Mouse (Mus musculus) heart, embryonic 16.5 days (tissue): Measurements from ENCODE around the gene Gnaz. TPM values are rescaled to one million over a fixed set of nuclear protein-coding genes. Genes with fewer than 3 reads are reported as not detected.

ENCODE experiments used
- ATAC-seq: fragments of 200-750 bp; cut with Nextera tagmentation; replicated peaks from 2 replicates; pipeline ENCODE4 v1.8.0; 2017; ENCODE audit warnings: moderate number of reproducible peaks; ENCODE audit not compliant: insufficient read depth, low FRiP score; ENCODE audit errors: extremely low read depth
- H3K27ac ChIP-seq: fragments of 300-500 bp; sonication (generic); 2 replicates; pipeline ENCODE4 v1.5.1; 2014; ENCODE audit warnings: mild to moderate bottlenecking, low read length, control low read depth, moderate library complexity
- H3K27me3 ChIP-seq: fragments of 300-500 bp; sonication (generic); 2 replicates; pipeline ENCODE4 v1.6.1; 2014; ENCODE audit warnings: low read length, mixed read lengths; ENCODE audit not compliant: control insufficient read depth, insufficient read depth
- H3K36me3 ChIP-seq: fragments of 300-500 bp; sonication (generic); 2 replicates; pipeline ENCODE4 v1.6.1; 2014; ENCODE audit not compliant: control insufficient read depth, insufficient read depth
- H3K4me1 ChIP-seq: fragments of 300-500 bp; sonication (generic); 2 replicates; pipeline ENCODE4 v1.6.1; 2014; ENCODE audit warnings: low read length, mixed read lengths; ENCODE audit not compliant: control insufficient read depth, insufficient read depth
- H3K4me2 ChIP-seq: fragments of 300-500 bp; sonication (generic); 2 replicates; pipeline ENCODE4 v1.6.1; 2014; ENCODE audit warnings: low read depth, mild to moderate bottlenecking, control low read depth, low read length
- H3K4me3 ChIP-seq: fragments of 300-500 bp; sonication (generic); 2 replicates; pipeline ENCODE4 v1.5.1; 2014; ENCODE audit warnings: mild to moderate bottlenecking, control low read depth, low read length
- H3K9ac ChIP-seq: fragments of 300-500 bp; sonication (generic); 2 replicates; pipeline ENCODE4 v1.6.1; 2014; ENCODE audit warnings: low read length, control low read depth
- H3K9me3 ChIP-seq: fragments of 300-500 bp; sonication (generic); replicated peaks from 2 replicates; pipeline ENCODE4 v1.6.1; 2016; ENCODE audit warnings: low read length; ENCODE audit not compliant: control insufficient read depth
- WGBS: fragments of 180-500 bp; shearing (Covaris S2); extraction: QIAGEN DNeasy Blood & Tissue Kit; methylation state at CpG from one replicate; pipeline ENCODE4 v1.1.7; 2014; 5-methylcytosine and 5-hydroxymethylcytosine counted together
- polyA plus RNA-seq: library from polyadenylated mRNA; unstranded; fragments of >200 nt; fragmentation: Nextera tagmentation; extraction: Ambion mirVana; gene quantifications from 2 replicates; pipeline ENCODE4 v1.2.1, GENCODE M21; 2015

The Gnaz gene
- polyA plus RNA-seq, 1 experiment from 2014 or later: 0.79 TPM

GRCm38 (mm10) chr10:75006889-75007662 is 40.1 kb downstream of the Gnaz start:
- H3K9me3 ChIP-seq: no peaks in the 10 kb centered on the region
- H3K27me3 ChIP-seq: 0 out of 2 replicates have a peak, but pooled peaks cover 2% of the 10 kb centered on the region
- no peak overlapping the region for H3K27ac ChIP-seq
- no peaks in the 10 kb centered on the region for H3K36me3 ChIP-seq
- H3K4me1 ChIP-seq: no peaks in the 10 kb centered on the region
- no peak overlapping the region for H3K4me3 ChIP-seq
- WGBS: 68% methylated on average over 8 of the region's 8 CpGs
- H3K4me2 ChIP-seq: no peak overlapping the region
- no peak overlapping the region for H3K9ac ChIP-seq
- no peak for ATAC-seq

- H3K4me2 ChIP-seq: no peak overlapping the region
- no peak overlapping the region for H3K4me3 ChIP-seq
- no peak for ATAC-seq
- H3K4me1 ChIP-seq: no peaks in the 10 kb centered on the region
- no peaks in the 10 kb centered on the region for H3K36me3 ChIP-seq
- no peak overlapping the region for H3K27ac ChIP-seq
- H3K27me3 ChIP-seq: 0 out of 2 replicates have a peak, but pooled peaks cover 2% of the 10 kb centered on the region
- H3K9me3 ChIP-seq: no peaks in the 10 kb centered on the region
- no peak overlapping the region for H3K9ac ChIP-seq
- WGBS: 86% methylated on average over 15 of the region's 15 CpGs
Observed at GRCm38 (mm10) chr10:75010704-75011103, 43.7 kb downstream of the Gnaz start.

GRCm38 (mm10) chr10:75015465-75015864 is 48.5 kb downstream of the Gnaz start:
- H3K4me1 ChIP-seq: no peaks in the 10 kb centered on the region
- H3K36me3 ChIP-seq: no peaks in the 10 kb centered on the region
- H3K4me3 ChIP-seq: no peak overlapping the region
- H3K9ac ChIP-seq: no peak overlapping the region
- no peak overlapping the region for H3K4me2 ChIP-seq
- no peak for ATAC-seq
- 68% methylated on average over 14 of the region's 14 CpGs for WGBS
- H3K27ac ChIP-seq: no peak overlapping the region
- peaks cover 2% of the 10 kb centered on the region; the same call in 1 of the 2 replicates for H3K27me3 ChIP-seq
- no peaks in the 10 kb centered on the region for H3K9me3 ChIP-seq

GRCm38 (mm10) chr10:75016481-75016880 is 49.5 kb downstream of the Gnaz start:
- no peak for ATAC-seq

GRCm38 (mm10) chr10:75020271-75020670 is 53.3 kb downstream of the Gnaz start:
- no peak overlapping the region for H3K9ac ChIP-seq
- H3K4me3 ChIP-seq: no peak overlapping the region
- no peaks in the 10 kb centered on the region for H3K4me1 ChIP-seq
- H3K9me3 ChIP-seq: peaks cover 5% of the 10 kb centered on the region
- H3K4me2 ChIP-seq: no peak overlapping the region
- peaks cover 6% of the 10 kb centered on the region for H3K27me3 ChIP-seq
- no peaks in the 10 kb centered on the region for H3K36me3 ChIP-seq
- no peak for ATAC-seq
- no peak overlapping the region for H3K27ac ChIP-seq
- 54% methylated on average over 2 of the region's 2 CpGs for WGBS

More at GRCm38 (mm10) chr10:75016481-75016880, 49.5 kb downstream of the Gnaz start:
- H3K4me3 ChIP-seq: no peak overlapping the region
- H3K27ac ChIP-seq: no peak overlapping the region
- no peaks in the 10 kb centered on the region for H3K36me3 ChIP-seq
- H3K9me3 ChIP-seq: no peaks in the 10 kb centered on the region
- H3K9ac ChIP-seq: no peak overlapping the region
- H3K4me1 ChIP-seq: no peaks in the 10 kb centered on the region
- peaks cover 6% of the 10 kb centered on the region for H3K27me3 ChIP-seq
- no peak overlapping the region for H3K4me2 ChIP-seq
- WGBS: 78% methylated on average over 4 of the region's 4 CpGs

GRCm38 (mm10) chr10:75021138-75021537 is 54.2 kb downstream of the Gnaz start:
- H3K9me3 ChIP-seq: peaks cover 5% of the 10 kb centered on the region
- 9% methylated on average over 6 of the region's 6 CpGs for WGBS
- no peak overlapping the region for H3K9ac ChIP-seq
- H3K4me3 ChIP-seq: no peak overlapping the region
- no peaks in the 10 kb centered on the region for H3K36me3 ChIP-seq
- H3K27me3 ChIP-seq: peaks cover 6% of the 10 kb centered on the region
- no peak for ATAC-seq
- no peak overlapping the region for H3K27ac ChIP-seq
- no peak overlapping the region for H3K4me2 ChIP-seq
- H3K4me1 ChIP-seq: no peaks in the 10 kb centered on the region

GRCm38 (mm10) chr10:75026491-75026890 is 59.5 kb downstream of the Gnaz start:
- Histone ChIP-seq H3K27ac (no peak overlapping the region), H3K9ac (no peak overlapping the region), H3K36me3 (no peaks in the 10 kb centered on the region), H3K27me3 (peaks cover 3% of the 10 kb centered on the region; the same call in 1 of the 2 replicates), H3K4me3 (no peak overlapping the region), H3K9me3 (peaks cover 5% of the 10 kb centered on the region), H3K4me1 (no peaks in the 10 kb centered on the region), H3K4me2 (no peak overlapping the region)
- 69% methylated on average over 8 of the region's 8 CpGs for WGBS
- no peak for ATAC-seq

GRCm38 (mm10) chr10:75028743-75029142 is 61.8 kb downstream of the Gnaz start:
- no peak overlapping the region for H3K4me3 ChIP-seq

GRCm38 (mm10) chr10:75029677-75030076 is 62.7 kb downstream of the Gnaz start:
- no peak for ATAC-seq
- H3K9me3 ChIP-seq: no peaks in the 10 kb centered on the region
- WGBS: 98% methylated on average over 3 of the region's 3 CpGs

More at GRCm38 (mm10) chr10:75028743-75029142, 61.8 kb downstream of the Gnaz start:
- Histone ChIP-seq H3K27ac (no peak overlapping the region), H3K36me3 (no peaks in the 10 kb centered on the region), H3K27me3 (0 out of 2 replicates have a peak, but pooled peaks cover 3% of the 10 kb centered on the region), H3K9me3 (no peaks in the 10 kb centered on the region), H3K4me1 (peaks cover 2% of the 10 kb centered on the region), H3K9ac (no peak overlapping the region), H3K4me2 (no peak overlapping the region)
- WGBS: 72% methylated on average over 8 of the region's 8 CpGs
- no peak for ATAC-seq

More at GRCm38 (mm10) chr10:75029677-75030076, 62.7 kb downstream of the Gnaz start:
- peaks cover 2% of the 10 kb centered on the region for H3K4me1 ChIP-seq
- H3K27me3 ChIP-seq: 0 out of 2 replicates have a peak, but pooled peaks cover 3% of the 10 kb centered on the region
- no peak overlapping the region for H3K9ac ChIP-seq
- no peaks in the 10 kb centered on the region for H3K36me3 ChIP-seq
- no peak overlapping the region for H3K4me2 ChIP-seq
- H3K4me3 ChIP-seq: no peak overlapping the region
- H3K27ac ChIP-seq: no peak overlapping the region
